Mouse (Mus musculus) fat pad, adult 2 months (tissue): Measurements from ENCODE around the gene Eml4.

Experiments used
- DNase-seq: peaks from one replicate; pipeline ENCODE4 v3.0.0-alpha.2; 2011; ENCODE audit warnings: low read depth, low spot score; ENCODE audit errors: extremely low read depth

The Eml4 gene

GRCm38 (mm10) chr17:83378444-83378762 lies 27.7 kb downstream of the Eml4 start:
- DNase-seq = no peak

GRCm38 (mm10) chr17:83379366-83379765 lies 28.6 kb downstream of the Eml4 start:
- DNase-seq = no peak

GRCm38 (mm10) chr17:83379791-83380190 lies 29.1 kb downstream of the Eml4 start:
- DNase-seq = no peak

- no peak for DNase-seq
Measured at GRCm38 (mm10) chr17:83382752-83383151, 32.0 kb downstream of the Eml4 start.

GRCm38 (mm10) chr17:83384981-83385380 lies 34.2 kb downstream of the Eml4 start:
- peak; percentile 79 for DNase-seq

- no peak for DNase-seq
Measured at GRCm38 (mm10) chr17:83387161-83387560, 36.4 kb downstream of the Eml4 start.

- DNase-seq = no peak
Measured at GRCm38 (mm10) chr17:83394013-83394412, 43.3 kb downstream of the Eml4 start.

GRCm38 (mm10) chr17:83397571-83398100 lies 46.9 kb downstream of the Eml4 start:
- no peak for DNase-seq

GRCm38 (mm10) chr17:83398756-83399155 lies 48.0 kb downstream of the Eml4 start:
- DNase-seq = no peak

GRCm38 (mm10) chr17:83430607-83431006 lies 79.9 kb downstream of the Eml4 start:
- DNase-seq = no peak

GRCm38 (mm10) chr17:83443406-83443805 lies 92.7 kb downstream of the Eml4 start:
- DNase-seq = no peak

- no peak for DNase-seq
Measured at GRCm38 (mm10) chr17:83449583-83449982, 98.9 kb downstream of the Eml4 start.

- DNase-seq = no peak
Measured at GRCm38 (mm10) chr17:83451367-83451766, 100.6 kb downstream of the Eml4 start.

GRCm38 (mm10) chr17:83451796-83452195 lies 101.1 kb downstream of the Eml4 start:
- no peak for DNase-seq

GRCm38 (mm10) chr17:83452451-83452850 lies 101.7 kb downstream of the Eml4 start:
- DNase-seq = no peak

- DNase-seq = no peak
Measured at GRCm38 (mm10) chr17:83453587-83453986, 102.9 kb downstream of the Eml4 start.

GRCm38 (mm10) chr17:83457271-83457670 lies 106.5 kb downstream of the Eml4 start:
- DNase-seq = no peak

GRCm38 (mm10) chr17:83465969-83466368 lies 115.2 kb downstream of the Eml4 start:
- no peak for DNase-seq

GRCm38 (mm10) chr17:83466697-83467251 lies 116.0 kb downstream of the Eml4 start:
- DNase-seq = no peak

- no peak for DNase-seq
Measured at GRCm38 (mm10) chr17:83469586-83469985, 118.9 kb downstream of the Eml4 start.

GRCm38 (mm10) chr17:83477089-83477488 lies 126.4 kb downstream of the Eml4 start:
- DNase-seq = no peak

GRCm38 (mm10) chr17:83481551-83481950 lies 130.8 kb downstream of the Eml4 start:
- DNase-seq = no peak

GRCm38 (mm10) chr17:83482817-83483536 lies 132.2 kb downstream of the Eml4 start:
- no peak for DNase-seq
